Mouse (Mus musculus): ENCODE data around the gene Cntn2.

GRCm38 (mm10) chr1:132541171-132541823, 1.8 kb downstream of the Cntn2 start:
- TF ChIP-seq CTCF (IDR thresholded peaks at IDR 0.05; ENCODE audit: extremely low read depth, insufficient read depth, low read length) (no peak), POLR2A (IDR thresholded peaks at IDR 0.05; ENCODE audit: extremely low read depth, insufficient read depth, low read length) (no peak)
